Mouse (Mus musculus) testis, adult 2 months (tissue): ENCODE measurements at regions not wholly inside any gene's neighbourhood (a gene's known extent, or its start where the extent isn't known, plus 50 kb on each side); places are given as distances from the start of the nearest gene placed in this dataset.

Experiments
- CTCF ChIP-seq: fragments of 200-500 bp; IDR thresholded peaks from 2 replicates; pipeline ENCODE4 v1.5.1; 2012; ENCODE audit warnings: low read depth, mild to moderate bottlenecking, inconsistent platforms, low read length, moderate library complexity; ENCODE audit not compliant: control insufficient read depth, insufficient read depth, insufficient replicate concordance
- POLR2A ChIP-seq: fragments of 200-500 bp; IDR thresholded peaks from 2 replicates; pipeline ENCODE4 v1.6.1; 2012; ENCODE audit warnings: low read depth, mild to moderate bottlenecking, inconsistent platforms, low read length, moderate library complexity; ENCODE audit not compliant: control insufficient read depth

DNA sequence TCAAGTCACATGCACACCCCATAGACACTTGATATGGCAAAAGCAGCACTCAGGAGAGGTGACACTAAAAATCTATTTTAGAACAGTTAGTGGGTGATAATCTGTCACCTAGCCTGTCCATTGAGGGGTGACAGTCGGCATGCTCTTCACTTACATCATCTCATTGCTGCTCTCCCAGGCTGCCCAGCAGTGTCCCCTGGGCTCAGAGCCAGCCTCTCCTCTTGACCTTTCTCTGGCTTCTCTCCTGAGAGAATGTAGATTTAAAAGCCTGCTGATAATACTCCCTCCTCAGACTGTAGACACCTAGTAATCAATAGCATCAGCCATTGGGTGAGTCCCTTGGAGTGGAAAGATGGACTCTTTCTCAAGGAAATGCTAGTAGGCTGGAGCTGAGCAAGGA, 70.7 kb upstream of the Sertad2 start:
- TF ChIP-seq POLR2A: no peak
- no peak for TF ChIP-seq CTCF
